Mouse (Mus musculus): ENCODE data around the gene Slc5a11. TPM values are rescaled to one million over a fixed set of nuclear protein-coding genes. Genes with fewer than 3 reads are reported as not detected.

The Slc5a11 gene
- polyA plus RNA-seq, 1 experiment, result 27.9 TPM

- DNase-seq (ENCODE audit: low read depth, low spot score), result no peak
- WGBS, result 58% methylated on average over 9 of the region's 9 CpGs
These were observed 4.7 kb upstream of the Slc5a11 start for GRCm38 (mm10) chr7:123209864-123210263.

DNA sequence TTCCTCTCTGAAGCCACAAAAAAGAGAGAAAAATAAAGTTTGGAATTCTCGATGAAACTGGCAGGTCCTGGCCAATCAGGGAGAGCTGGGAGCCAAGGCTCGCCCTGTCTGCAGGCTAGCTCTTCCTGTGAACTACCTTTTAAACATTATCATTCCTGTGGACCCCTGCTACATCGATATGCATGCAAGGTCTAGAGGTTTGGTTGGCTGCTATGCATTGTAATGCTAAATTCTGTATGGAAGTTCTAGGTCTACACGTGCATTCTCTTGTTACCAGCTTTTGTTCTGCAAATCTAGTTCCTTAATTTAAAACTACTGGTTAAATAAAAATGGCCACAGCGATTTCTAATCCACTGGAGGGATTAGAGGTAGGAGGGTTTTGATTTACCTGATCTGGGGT is 3.1 kb upstream of the Slc5a11 start:
- 67% methylated on average over 5 of the region's 5 CpGs for WGBS
- no peak for DNase-seq (ENCODE audit: low read depth, low spot score)

- 82% methylated on average over 5 of the region's 5 CpGs for whole genome bisulfite sequencing
These were observed 2.3 kb upstream of the Slc5a11 start for GRCm38 (mm10) chr7:123212316-123212715.

GRCm38 (mm10) chr7:123215138-123215537 is 558 bp downstream of the Slc5a11 start:
- WGBS, result 45% methylated on average over 2 of the region's 2 CpGs
- no peak for DNase-seq (ENCODE audit: low read depth, low spot score)

More at GRCm38 (mm10) chr7:123212316-123212715, 2.3 kb upstream of the Slc5a11 start:
- no peak for DNase-seq (ENCODE audit: low read depth, low spot score)

- WGBS, result 75% methylated on average over 7 of the region's 7 CpGs
- no peak for DNase-seq (ENCODE audit: low read depth, low spot score)
These were observed 3.1 kb downstream of the Slc5a11 start for GRCm38 (mm10) chr7:123217448-123218354.

DNA sequence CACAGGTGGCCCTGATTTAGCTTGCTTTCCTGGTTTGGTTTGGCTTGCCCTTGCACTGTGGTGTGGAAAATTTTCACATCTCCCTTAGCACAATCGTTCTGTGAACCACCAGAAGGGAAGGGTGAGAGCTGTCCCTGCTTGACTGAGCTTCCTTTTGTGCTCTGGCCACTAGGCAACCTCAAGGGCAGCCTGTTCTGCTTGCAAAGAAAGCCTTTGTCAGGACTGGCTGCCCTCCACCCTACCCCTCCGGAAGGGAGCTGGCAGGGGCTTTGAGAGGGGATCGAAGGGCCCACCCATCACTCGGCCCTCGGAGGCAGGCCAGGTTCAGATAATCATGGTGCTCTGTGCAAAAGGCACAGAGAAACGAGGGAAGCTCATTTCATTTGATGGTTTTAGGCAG is 4.0 kb downstream of the Slc5a11 start:
- WGBS, result 74% methylated on average over 6 of the region's 6 CpGs
- DNase-seq (ENCODE audit: low read depth, low spot score), result no peak

GRCm38 (mm10) chr7:123219781-123220632 is 5.4 kb downstream of the Slc5a11 start:
- no peak for DNase-seq (ENCODE audit: low read depth, low spot score)
- WGBS, result 66% methylated on average over 13 of the region's 13 CpGs

- 55% methylated on average over 2 of the region's 2 CpGs for WGBS
- DNase-seq (ENCODE audit: low read depth, low spot score), result no peak
These were observed 6.0 kb downstream of the Slc5a11 start for GRCm38 (mm10) chr7:123220633-123220942.

- 37% methylated on average over 9 of the region's 9 CpGs for WGBS
- no peak for DNase-seq (ENCODE audit: low read depth, low spot score)
These were observed 9.5 kb downstream of the Slc5a11 start for GRCm38 (mm10) chr7:123224076-123224475.

DNA sequence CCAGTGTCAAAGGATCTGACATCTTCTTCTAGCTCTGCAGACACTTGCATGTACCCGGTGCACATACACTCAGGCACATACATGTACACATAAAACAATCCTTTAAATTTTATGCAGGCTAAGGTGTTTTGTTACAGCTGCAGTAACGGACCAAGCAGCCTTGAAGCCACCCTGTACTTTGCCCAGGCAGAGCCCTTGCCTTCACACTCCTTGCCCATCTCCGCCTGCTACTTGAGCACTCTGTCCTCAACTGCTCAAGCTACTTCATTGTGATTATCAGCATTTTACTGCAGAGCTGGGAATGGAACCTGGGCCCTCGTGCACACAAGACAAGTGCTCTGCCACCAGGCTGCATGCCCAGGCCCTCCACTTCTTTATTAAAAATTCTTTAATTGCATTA is 10.6 kb downstream of the Slc5a11 start:
- WGBS, result 73% methylated on average over 4 of the region's 4 CpGs
- DNase-seq (ENCODE audit: low read depth, low spot score), result no peak

DNA sequence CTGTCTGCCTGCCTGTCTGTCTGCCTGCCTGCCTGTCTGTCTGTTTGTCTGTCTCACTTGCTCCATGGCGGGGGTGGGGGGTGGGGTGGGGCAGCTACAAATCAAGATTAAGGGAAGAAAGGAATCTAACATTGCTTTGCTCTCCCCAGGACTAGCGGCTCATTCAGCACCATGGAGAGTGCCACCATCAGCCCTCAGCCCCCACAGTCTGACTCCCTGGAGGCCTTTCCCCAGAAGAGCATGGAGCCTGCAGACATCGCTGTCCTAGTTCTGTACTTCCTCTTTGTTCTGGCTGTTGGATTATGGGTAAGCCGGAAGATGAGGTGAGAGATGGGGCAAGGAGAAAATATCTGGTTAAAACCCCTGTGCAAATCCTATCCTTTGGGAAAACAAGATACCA is 20.9 kb downstream of the Slc5a11 start:
- WGBS, result 24% methylated on average over 4 of the region's 4 CpGs
- DNase-seq (ENCODE audit: low read depth, low spot score), result no peak

GRCm38 (mm10) chr7:123238621-123239020 is 24.0 kb downstream of the Slc5a11 start:
- 74% methylated on average over 4 of the region's 4 CpGs for WGBS
- no peak for DNase-seq (ENCODE audit: low read depth, low spot score)

GRCm38 (mm10) chr7:123240064-123240463 is 25.5 kb downstream of the Slc5a11 start:
- no peak for DNase-seq (ENCODE audit: low read depth, low spot score)
- 65% methylated on average over 6 of the region's 6 CpGs for WGBS

DNA sequence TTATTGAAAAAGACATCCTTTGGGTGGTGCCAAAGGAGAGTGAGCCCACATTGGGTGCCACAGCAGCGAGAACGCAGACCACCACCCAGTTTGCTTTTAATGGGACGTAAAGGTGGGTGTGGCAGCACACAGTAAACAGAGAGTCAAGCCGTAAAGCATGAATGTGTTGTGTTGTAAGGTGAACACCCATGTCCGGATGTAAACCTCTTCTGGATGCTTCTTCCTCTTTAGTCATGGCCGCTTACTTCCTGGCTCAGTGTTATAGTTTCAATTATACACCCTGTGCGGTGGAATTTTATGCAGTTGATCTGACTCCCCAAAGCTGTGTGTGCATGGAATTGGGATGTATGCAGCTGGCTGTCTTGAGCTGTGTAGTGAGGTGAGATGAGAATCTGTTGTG is 27.7 kb downstream of the Slc5a11 start:
- 38% methylated on average over 7 of the region's 7 CpGs for WGBS
- no peak for DNase-seq (ENCODE audit: low read depth, low spot score)

DNA sequence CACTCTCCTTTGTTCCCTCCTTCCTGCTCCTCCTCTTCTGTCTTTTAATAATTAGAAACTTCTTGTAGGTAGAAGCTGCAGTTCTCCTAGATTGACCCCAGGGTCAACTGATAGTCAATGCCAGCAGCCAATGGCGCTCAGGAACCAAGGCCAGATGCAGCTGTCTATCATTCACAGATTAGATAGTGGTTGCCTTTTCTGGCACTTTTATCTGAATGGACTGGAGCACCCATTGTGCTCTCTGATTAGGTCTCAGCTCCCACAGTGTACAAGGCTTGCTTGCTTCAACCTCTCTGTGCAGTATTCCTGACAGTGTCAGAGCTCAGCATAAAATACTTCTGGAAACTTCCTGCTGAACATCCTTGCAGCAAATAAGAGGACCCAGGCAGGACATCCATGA is 30.3 kb downstream of the Slc5a11 start:
- 79% methylated on average over 1 of the region's 1 CpGs for WGBS
- no peak for DNase-seq (ENCODE audit: low read depth, low spot score)

DNA sequence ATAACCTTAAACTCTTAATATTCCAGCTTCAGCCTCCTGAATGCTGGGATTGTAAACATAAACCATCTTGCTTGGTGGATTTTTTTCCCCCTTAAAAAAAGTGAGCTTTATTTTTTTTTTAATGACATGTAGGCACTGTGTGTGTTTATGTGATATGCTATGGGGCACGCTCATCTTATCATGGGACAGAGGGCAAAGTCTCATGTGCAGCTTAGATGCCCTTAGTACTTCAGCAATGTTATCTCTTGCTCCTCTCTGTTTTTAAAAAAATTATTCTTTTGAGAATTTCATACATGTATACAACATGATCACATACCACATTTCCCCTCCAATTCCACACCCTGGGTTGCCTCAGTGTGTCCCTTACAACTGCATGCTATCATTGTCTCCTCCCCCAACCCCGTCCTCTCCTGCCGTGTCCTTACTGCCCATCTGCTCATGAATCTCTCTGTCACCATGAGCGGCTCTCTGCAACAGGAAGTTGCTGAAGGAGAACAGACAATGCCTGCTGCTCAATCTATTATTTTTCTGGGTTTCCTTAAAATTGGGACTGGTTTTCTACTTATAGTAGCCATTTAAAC is 32.0 kb downstream of the Slc5a11 start:
- DNase-seq (ENCODE audit: low read depth, low spot score), result no peak
- WGBS, result 41% methylated on average over 4 of the region's 4 CpGs

- 31% methylated on average over 2 of the region's 2 CpGs for WGBS
- no peak for DNase-seq (ENCODE audit: low read depth, low spot score)
These were observed 33.6 kb downstream of the Slc5a11 start for GRCm38 (mm10) chr7:123248166-123248565.

DNA sequence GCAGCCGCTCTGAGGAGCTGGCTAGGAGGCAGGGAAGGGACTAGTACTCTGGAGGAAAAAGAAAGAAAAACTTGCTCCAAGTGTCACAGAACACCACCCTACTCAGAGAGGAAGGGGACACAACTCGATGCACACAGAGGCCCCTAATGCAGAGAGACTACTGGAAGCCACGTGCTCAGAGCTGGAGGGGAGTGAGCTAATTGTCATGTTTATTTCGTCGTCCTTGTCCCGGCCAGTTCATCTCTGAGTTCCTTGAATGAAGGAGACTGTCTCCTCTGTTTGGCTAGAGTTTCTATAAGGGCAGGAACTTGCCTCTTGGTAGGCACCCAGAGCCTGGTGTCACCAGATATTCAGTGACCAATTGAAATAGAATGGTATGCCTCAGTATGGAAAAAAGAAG is 36.8 kb downstream of the Slc5a11 start:
- 54% methylated on average over 6 of the region's 6 CpGs for WGBS
- DNase-seq (ENCODE audit: low read depth, low spot score), result no peak

DNA sequence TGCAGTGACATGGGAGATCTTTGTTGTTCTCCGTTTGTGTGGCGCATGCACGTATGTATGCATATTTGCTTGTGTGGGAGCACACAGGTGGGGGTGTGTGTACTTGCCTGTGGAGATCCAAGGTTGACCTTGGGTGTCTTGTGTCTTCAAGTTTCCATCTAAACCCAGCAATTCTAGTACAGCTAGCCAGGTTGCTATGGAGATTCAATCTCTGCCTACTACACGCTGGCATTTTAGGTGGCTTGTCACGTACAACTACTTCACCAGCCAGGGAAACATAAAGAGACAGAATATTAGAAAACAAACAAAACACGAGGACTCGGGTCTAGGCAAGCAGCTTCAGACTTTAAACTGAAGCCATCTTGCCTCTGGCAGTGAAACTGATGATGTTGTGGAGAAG is 38.8 kb downstream of the Slc5a11 start:
- WGBS, result 72% methylated on average over 7 of the region's 7 CpGs
- no peak for DNase-seq (ENCODE audit: low read depth, low spot score)

- WGBS, result 87% methylated on average over 14 of the region's 14 CpGs
- no peak for DNase-seq (ENCODE audit: low read depth, low spot score)
These were observed 39.8 kb downstream of the Slc5a11 start for GRCm38 (mm10) chr7:123254196-123254970.

Measured in large intestine, adult 2 months (tissue).